Mouse (Mus musculus) lung, postnatal 0 days (tissue): Measurements from ENCODE around the gene Saxo1. TPM values are rescaled to one million over a fixed set of nuclear protein-coding genes. Genes with fewer than 3 reads are reported as not detected.

ENCODE experiments used
- ATAC-seq: fragments of 200-750 bp; cut with Nextera tagmentation; 2 replicates; pipeline ENCODE4 v1.8.0; 2017; ENCODE audit warnings: moderate library complexity
- DNase-seq: peaks from one replicate; pipeline ENCODE4 v3.0.0-alpha.2; 2016; ENCODE audit warnings: low spot score
- H3K27ac ChIP-seq: fragments of 300-500 bp; sonication (generic); 2 replicates; pipeline ENCODE4 v1.5.1; 2014; ENCODE audit warnings: antibody characterized with exemption, mild to moderate bottlenecking, low read length, mixed read lengths
- H3K27me3 ChIP-seq: fragments of 300-500 bp; sonication (generic); replicated peaks from 2 replicates; pipeline ENCODE4 v1.6.1; 2014; ENCODE audit warnings: low read length, mixed read lengths; ENCODE audit not compliant: insufficient read depth
- H3K36me3 ChIP-seq: fragments of 300-500 bp; sonication (generic); 2 replicates; pipeline ENCODE4 v1.6.1; 2014; ENCODE audit warnings: low read length, mixed read lengths; ENCODE audit not compliant: insufficient read depth
- H3K4me1 ChIP-seq: fragments of 300-500 bp; sonication (generic); 2 replicates; pipeline ENCODE4 v1.6.1; 2014; ENCODE audit warnings: antibody characterized with exemption, low read depth, low read length, mixed read lengths; ENCODE audit not compliant: insufficient read depth
- H3K4me2 ChIP-seq: fragments of 300-500 bp; sonication (generic); replicated peaks from 2 replicates; pipeline ENCODE4 v1.6.1; 2014; ENCODE audit warnings: low read depth, mild to moderate bottlenecking, low read length, moderate library complexity, mixed read lengths
- H3K4me3 ChIP-seq: fragments of 300-500 bp; sonication (generic); 2 replicates; pipeline ENCODE4 v1.5.1; 2014; ENCODE audit warnings: low read depth, low read length
- H3K9ac ChIP-seq: fragments of 300-500 bp; sonication (generic); replicated peaks from 2 replicates; pipeline ENCODE4 v1.6.1; 2014; ENCODE audit warnings: low read depth, mild to moderate bottlenecking
- H3K9me3 ChIP-seq: fragments of 300-500 bp; sonication (generic); 2 replicates; pipeline ENCODE4 v1.6.1; 2016; ENCODE audit warnings: low read length, mixed read lengths
- CTCF ChIP-seq: IDR thresholded peaks from 2 replicates; pipeline ENCODE4 v1.5.1; 2016; ENCODE audit warnings: antibody characterized with exemption, mild to moderate bottlenecking
- EP300 ChIP-seq: IDR thresholded peaks from 2 replicates; pipeline ENCODE4 v1.6.1; 2016; ENCODE audit warnings: antibody characterized with exemption, mild to moderate bottlenecking, control low read depth
- WGBS: fragments of 180-500 bp; shearing (Covaris S2); extraction: QIAGEN DNeasy Blood & Tissue Kit; methylation state at CpG from one replicate; pipeline ENCODE4 v1.1.7; 2014; 5-methylcytosine and 5-hydroxymethylcytosine counted together
- polyA plus RNA-seq: library from polyadenylated mRNA; unstranded; fragments of >200 nt; fragmentation: Nextera tagmentation; extraction: Ambion mirVana; gene quantifications from 2 replicates; pipeline ENCODE4 v1.2.1, GENCODE M21; 2015

The Saxo1 gene
- 0.06 TPM in 1 of 2 replicates, not detected in the other for polyA plus RNA-seq

DNA sequence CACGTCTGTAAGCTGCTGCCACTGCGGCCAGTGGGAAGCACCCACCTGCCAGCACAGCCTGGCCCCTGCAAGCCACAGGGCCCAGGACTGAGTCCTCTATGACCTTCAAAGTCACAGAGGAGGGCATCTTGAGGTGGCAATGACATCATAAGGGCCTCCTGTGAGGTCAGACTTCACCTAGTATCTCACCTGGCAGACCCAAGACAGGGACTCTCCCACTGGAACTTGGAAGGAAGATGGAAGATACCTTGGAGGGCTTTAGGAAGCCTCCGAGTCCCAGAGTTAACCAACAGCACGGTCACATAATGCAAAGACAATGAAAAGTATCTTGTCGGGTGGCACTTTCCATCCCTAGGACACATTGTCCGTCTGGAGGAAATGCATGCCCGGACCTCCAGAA is at the start of gene Saxo1:
TSS of gene Saxo1 (minus strand) at position 101 of the 400 bp plus-strand sequence.
- Histone ChIP-seq H3K27me3 (no peaks in the 10 kb centered on the region), H3K36me3 (no peaks in the 10 kb centered on the region), H3K27ac (no peak within 1 kb of the TSS), H3K4me2 (no peak within 1 kb of the TSS), H3K4me1 (no peaks in the 10 kb centered on the region), H3K9me3 (no peaks in the 10 kb centered on the region), H3K9ac (no peak within 1 kb of the TSS), H3K4me3 (no peak within 1 kb of the TSS)
- no peak for DNase-seq
- WGBS = 88% methylated on average over 7 of the region's 7 CpGs
- no peak for TF ChIP-seq CTCF
- no peak for TF ChIP-seq EP300
- no peak for ATAC-seq

DNA sequence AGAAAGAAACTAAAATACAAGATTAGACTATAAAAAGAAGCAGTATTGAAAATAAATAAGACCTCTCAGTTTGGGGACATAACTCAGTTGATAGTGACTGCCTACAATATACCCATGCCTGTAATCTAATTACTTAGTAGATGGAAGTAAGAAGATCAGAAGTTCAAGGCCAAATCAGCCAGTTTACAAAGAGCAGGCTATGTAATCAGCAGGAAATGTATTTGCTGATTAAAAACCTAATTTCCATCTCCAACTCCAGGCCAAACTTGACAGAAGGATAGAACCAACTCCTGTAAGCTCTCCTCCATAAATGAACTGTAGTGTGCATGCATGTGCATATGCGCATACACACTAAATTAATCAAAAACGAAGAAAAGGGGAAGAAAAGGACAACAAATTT is 33.2 kb upstream of the Saxo1 start:
- H3K27ac ChIP-seq = no peak overlapping the region
- peaks cover under 1% of the 10 kb centered on the region; the same call in 1 of the 2 replicates for H3K36me3 ChIP-seq
- ATAC-seq = no peak
- H3K9ac ChIP-seq = no peak overlapping the region
- no peak for TF ChIP-seq CTCF
- no peak for TF ChIP-seq EP300
- WGBS = 94% methylated on average over 2 of the region's 2 CpGs
- H3K4me2 ChIP-seq = no peak overlapping the region
- H3K27me3 ChIP-seq = no peaks in the 10 kb centered on the region
- no peaks in the 10 kb centered on the region for H3K4me1 ChIP-seq
- no peaks in the 10 kb centered on the region for H3K9me3 ChIP-seq
- no peak overlapping the region for H3K4me3 ChIP-seq
- no peak for DNase-seq

DNA sequence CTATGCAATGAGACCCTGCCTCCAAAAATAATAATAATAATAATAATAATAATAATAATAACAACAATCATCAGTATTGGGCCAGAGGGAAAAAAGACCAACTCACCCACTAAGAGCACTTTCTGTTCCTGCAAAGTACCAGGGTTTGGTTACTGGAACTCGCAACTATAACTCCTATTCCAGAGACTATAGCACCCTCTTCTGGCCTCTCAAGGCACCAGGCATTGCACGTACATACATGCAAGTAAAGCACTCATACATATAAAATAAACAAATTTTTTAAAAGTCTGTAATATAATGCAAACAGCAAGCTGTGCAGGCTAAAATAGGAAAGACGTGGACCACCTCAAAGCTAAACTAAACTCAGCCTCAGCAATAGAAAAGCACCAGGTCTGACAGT is 30.1 kb upstream of the Saxo1 start:
- DNase-seq = no peak
- no peak overlapping the region for H3K4me2 ChIP-seq
- H3K4me1 ChIP-seq = no peaks in the 10 kb centered on the region
- H3K27ac ChIP-seq = no peak overlapping the region
- TF ChIP-seq EP300 (no peak), CTCF (peak; percentile 44)
- no peaks in the 10 kb centered on the region for H3K9me3 ChIP-seq
- no peak overlapping the region for H3K4me3 ChIP-seq
- H3K27me3 ChIP-seq = no peaks in the 10 kb centered on the region
- H3K36me3 ChIP-seq = peaks cover 10% of the 10 kb centered on the region
- H3K9ac ChIP-seq = no peak overlapping the region
- 81% methylated on average over 3 of the region's 3 CpGs for WGBS
- ATAC-seq = no peak

DNA sequence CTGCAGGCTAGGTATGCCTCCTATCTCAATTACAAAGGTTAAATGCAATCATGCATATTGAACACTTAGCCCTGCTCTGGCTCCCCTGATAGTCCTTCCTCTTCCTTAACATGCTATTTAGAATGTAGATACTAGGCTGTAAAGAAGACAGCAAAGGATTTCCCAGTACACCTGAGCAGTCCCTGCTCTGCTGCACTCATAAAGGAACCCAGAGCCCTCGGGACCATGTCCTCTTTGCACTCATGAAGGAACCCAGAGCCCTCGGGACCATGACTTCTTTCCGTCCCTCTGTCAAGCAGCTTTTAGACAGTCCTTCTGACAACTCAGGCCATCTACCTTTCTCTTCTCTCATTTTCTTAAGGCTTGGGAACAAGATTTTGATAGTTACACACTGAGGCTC is 22.5 kb upstream of the Saxo1 start:
- 78% methylated on average over 3 of the region's 3 CpGs for WGBS
- no peak overlapping the region for H3K27ac ChIP-seq
- H3K36me3 ChIP-seq = peaks cover 5% of the 10 kb centered on the region; the same call in 1 of the 2 replicates
- H3K9ac ChIP-seq = no peak overlapping the region
- DNase-seq (no peak), ATAC-seq (no peak)
- no peak for TF ChIP-seq CTCF
- TF ChIP-seq EP300 = no peak
- peaks cover 4% of the 10 kb centered on the region; the same call in 1 of the 2 replicates for H3K4me1 ChIP-seq
- no peaks in the 10 kb centered on the region for H3K27me3 ChIP-seq
- H3K9me3 ChIP-seq = no peaks in the 10 kb centered on the region
- no peak overlapping the region for H3K4me2 ChIP-seq
- H3K4me3 ChIP-seq = no peak overlapping the region

DNA sequence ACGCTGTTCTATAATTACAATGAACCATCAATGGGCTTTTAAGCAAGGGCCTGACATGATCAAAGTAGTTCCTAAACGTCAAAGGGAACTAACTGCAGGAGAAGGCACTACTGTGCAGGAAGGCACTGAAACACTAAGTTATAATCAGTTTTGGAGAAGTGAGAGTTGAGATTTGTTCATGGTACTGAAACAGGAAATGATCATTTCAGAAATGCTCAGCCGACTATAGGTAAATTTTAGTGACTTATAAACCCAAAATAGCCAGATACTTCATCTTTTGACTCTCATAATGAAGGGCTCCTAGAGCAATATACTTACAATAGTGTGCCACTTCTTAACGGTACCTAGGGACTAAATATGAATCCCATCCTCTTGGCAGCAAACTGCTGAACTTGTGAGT is 21.9 kb upstream of the Saxo1 start:
- no peak for DNase-seq
- Histone ChIP-seq H3K27me3 (no peaks in the 10 kb centered on the region), H3K9me3 (no peaks in the 10 kb centered on the region), H3K4me1 (peaks cover 4% of the 10 kb centered on the region; the same call in 1 of the 2 replicates), H3K4me2 (no peak overlapping the region), H3K36me3 (peaks cover 5% of the 10 kb centered on the region; the same call in 1 of the 2 replicates), H3K9ac (no peak overlapping the region), H3K27ac (no peak overlapping the region), H3K4me3 (no peak overlapping the region)
- TF ChIP-seq CTCF (no peak), EP300 (no peak)
- no peak for ATAC-seq
- 62% methylated on average over 4 of the region's 4 CpGs for WGBS

DNA sequence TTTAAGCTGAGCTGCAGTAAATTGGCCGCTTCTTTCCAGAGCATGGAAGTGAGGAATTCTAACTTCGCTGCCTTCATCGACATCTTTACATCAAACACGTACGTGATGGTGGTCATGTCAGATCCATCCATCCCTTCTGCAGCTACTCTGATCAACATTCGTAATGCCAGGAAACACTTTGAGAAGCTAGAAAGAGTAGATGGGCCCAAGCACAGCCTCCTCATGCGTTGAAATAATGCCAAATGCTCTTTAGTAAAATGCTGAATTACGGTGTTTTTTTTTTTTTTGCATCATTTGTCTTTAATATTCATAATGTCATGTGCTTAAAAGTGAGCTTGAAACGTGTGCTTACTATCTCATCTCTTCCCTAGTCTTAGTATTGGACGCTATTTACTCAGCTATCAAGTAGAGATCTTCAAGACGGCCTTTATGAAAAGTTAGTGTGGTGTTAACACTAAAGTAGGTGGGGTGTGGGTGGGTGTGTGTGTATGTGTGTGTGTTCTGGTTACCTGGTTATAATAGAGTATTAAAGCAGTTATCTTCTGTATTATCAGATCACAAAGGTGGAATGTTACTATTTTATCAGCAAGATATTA is 18.6 kb upstream of the Saxo1 start:
- Histone ChIP-seq H3K4me1 (peaks cover 7% of the 10 kb centered on the region), H3K27ac (no peak overlapping the region), H3K4me2 (peak overlapping the region; percentile 80), H3K27me3 (no peaks in the 10 kb centered on the region), H3K9ac (peak overlapping the region; percentile 96), H3K36me3 (no peaks in the 10 kb centered on the region), H3K9me3 (no peaks in the 10 kb centered on the region), H3K4me3 (peak overlapping the region; percentile 86)
- 6% methylated on average over 11 of the region's 11 CpGs for WGBS
- ATAC-seq (no peak), DNase-seq (no peak)
- TF ChIP-seq CTCF (no peak), EP300 (no peak)
